Mouse (Mus musculus) ovary, adult 18-20 months (tissue): ENCODE results near the gene Secisbp2.
"Not testable (repeated sequence)": the region's sequence is repeated elsewhere in the genome, so short reads cannot be mapped to it uniquely, and the experiment has no call there.

Source experiments
- DNase-seq: peaks from one replicate; pipeline ENCODE4 v3.0.0; 2022; ENCODE audit warnings: low spot score, mixed read lengths

The Secisbp2 gene

GRCm38 (mm10) chr13:51651408-51652064 lies at the start of gene Secisbp2:
Secisbp2 (plus strand) TSS chr13:51651697.
- peak; percentile 87 for DNase-seq

DNA sequence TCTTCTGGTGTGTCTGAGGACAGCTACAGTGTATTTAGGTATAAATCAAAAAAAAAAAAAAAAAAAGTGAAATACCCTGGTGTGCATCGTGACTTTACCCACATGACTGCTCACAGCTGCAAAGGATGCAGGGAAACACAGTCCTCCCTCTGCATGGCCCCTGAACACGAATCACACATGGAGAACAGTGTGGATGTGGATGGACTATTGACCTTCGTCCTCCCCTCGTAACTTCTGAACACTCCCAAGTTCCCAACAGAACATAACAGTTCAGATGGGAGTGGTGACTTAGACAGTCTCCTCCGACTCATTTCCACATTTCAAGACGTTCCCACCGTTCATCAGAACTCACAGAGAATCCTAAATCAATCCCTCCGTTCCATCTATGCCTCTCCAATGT lies 48.7 kb upstream of the Secisbp2 start:
- no peak for DNase-seq

GRCm38 (mm10) chr13:51603221-51603893 lies 48.1 kb upstream of the Secisbp2 start:
- DNase-seq = no peak

GRCm38 (mm10) chr13:51603894-51604244 lies 47.6 kb upstream of the Secisbp2 start:
- DNase-seq = no peak

- DNase-seq = no peak
Observed at GRCm38 (mm10) chr13:51609231-51609630, 42.3 kb upstream of the Secisbp2 start.

- no peak for DNase-seq
Observed at GRCm38 (mm10) chr13:51611060-51611459, 40.4 kb upstream of the Secisbp2 start.

- DNase-seq = no peak
Observed at GRCm38 (mm10) chr13:51611500-51611899, 40.0 kb upstream of the Secisbp2 start.

DNA sequence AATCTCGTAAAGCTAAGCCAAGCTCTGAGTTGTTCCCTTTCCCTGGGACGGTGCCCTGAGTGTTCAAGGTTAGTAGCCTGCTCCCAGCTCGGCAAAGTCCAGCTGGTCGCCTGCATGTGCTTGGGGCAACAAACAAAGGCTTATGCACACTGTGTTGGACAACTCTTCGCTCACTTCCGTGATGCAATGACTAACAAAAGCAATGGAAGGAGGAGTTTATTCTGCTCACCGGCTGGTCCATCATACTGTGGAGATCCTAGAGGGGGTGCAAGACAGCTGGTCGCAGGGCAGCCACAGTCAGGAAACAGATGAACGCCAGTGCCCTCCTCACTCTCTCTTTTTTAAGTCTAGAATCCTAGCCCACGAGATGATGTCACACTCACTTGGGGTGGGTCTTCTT lies 35.7 kb upstream of the Secisbp2 start:
- no peak for DNase-seq

- no peak for DNase-seq
Observed at GRCm38 (mm10) chr13:51616417-51617044, 35.0 kb upstream of the Secisbp2 start.

DNA sequence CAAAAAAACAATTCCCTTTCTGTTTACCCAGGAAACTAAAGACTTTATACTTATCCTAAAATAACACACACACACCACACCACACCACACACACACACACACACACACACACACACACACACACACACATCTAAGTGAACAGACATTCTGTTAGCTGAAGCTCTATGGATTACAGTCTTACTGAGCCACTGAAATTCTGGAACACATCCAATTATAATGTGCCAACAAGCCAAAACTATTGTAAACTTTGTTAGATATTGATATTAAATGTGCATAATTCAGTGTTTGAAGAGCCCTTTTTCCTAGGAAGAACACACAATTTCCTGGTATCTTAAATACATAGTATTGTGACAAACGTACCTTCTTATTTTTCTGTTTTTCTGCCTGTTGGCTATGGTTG lies 34.2 kb upstream of the Secisbp2 start:
- DNase-seq = no peak

- DNase-seq = no peak
Observed at GRCm38 (mm10) chr13:51617861-51618260, 33.6 kb upstream of the Secisbp2 start.

DNA sequence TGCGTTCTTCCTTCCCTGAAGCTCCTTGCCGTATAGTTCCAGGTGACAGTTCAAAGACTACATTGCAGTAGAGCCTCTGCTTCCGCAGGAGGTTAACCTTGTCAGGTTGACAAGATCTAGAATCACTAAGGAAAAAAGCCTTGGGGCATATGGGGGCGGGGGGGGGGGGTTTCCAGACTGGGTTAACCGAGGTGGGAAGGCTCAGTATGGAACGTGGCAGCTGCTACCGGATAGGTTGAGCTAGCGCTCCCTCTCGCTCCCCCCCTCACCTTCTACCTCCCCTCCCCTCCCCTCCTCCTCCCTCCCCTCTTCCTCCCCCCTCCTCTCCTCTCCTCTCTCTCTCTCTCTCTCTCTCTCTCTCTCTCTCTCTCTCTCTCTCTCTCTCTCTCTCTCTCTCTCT lies 32.9 kb upstream of the Secisbp2 start:
- no peak for DNase-seq

GRCm38 (mm10) chr13:51622626-51623025 lies 28.9 kb upstream of the Secisbp2 start:
- DNase-seq = no peak

- no peak for DNase-seq
Observed at GRCm38 (mm10) chr13:51623678-51624077, 27.8 kb upstream of the Secisbp2 start.

DNA sequence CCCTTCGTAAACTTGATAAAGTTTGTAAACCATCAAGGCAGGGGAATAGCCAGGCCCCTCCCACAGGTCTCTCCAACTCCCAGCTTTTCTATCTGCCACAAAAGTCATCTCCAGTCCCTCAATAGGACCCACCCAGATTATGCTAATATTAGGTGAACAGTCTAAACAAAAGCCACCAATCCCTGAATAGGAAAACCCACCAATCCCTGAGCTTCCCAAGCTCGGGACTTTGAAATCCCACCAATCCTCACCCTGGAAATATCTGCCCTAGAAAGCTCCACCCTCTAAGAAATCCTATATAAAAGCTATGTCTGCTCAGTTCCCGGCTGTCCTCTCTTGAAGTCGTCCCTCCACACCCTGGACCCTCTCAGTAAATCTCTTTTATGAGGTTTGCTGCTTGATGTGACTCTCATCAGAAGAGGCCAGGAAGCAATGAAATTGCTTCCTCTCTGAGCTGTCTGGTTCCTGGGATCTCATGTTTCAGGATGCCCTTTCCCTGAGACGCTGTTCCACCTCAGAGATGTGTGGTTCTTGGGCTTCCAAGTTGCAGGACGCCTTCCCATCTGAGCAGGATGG lies 23.1 kb upstream of the Secisbp2 start:
- no peak for DNase-seq

GRCm38 (mm10) chr13:51631354-51631992 lies 20.0 kb upstream of the Secisbp2 start:
- DNase-seq = no peak

DNA sequence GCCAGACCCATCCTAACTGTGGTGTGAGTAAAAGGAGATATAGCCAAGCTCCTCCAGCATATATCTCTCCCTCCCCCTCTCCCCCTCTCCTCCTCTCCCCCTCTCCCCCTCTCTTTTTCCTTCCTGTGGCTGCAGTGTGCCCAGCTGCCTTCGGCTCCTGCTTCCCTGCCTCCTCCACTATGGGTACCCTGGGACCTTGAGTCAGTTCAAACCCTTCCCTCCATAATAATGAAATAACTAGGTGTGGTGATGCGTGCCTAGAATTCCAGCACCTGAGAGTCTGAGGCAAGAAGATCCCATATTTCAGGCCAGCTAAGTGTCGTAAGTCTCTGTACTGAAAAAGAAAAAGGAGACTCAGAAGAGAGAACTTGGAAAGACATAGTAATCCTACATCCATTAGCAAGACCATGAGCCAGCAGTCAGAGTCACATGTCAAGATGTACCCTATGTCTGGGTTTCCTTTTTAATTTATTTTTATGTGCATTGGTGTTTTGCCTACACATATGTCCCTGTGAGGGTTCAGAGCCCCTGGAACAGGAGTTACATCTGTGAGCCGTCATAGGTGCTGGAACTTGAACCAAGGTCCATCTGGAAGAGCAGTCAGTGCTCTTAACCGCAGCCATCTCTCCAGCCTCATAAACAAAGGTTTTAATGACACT lies 18.8 kb upstream of the Secisbp2 start:
- DNase-seq = no peak

- not testable (repeated sequence) for DNase-seq
Observed at GRCm38 (mm10) chr13:51635384-51635783, 16.1 kb upstream of the Secisbp2 start.

- DNase-seq = no peak
Observed at GRCm38 (mm10) chr13:51638958-51639357, 12.5 kb upstream of the Secisbp2 start.

- DNase-seq = no peak
Observed at GRCm38 (mm10) chr13:51641424-51641823, 10.1 kb upstream of the Secisbp2 start.

GRCm38 (mm10) chr13:51642171-51642778 lies 9.2 kb upstream of the Secisbp2 start:
- no peak for DNase-seq
